Mouse (Mus musculus): ENCODE measurements around the gene Zfp668. TPM values are rescaled to one million over a fixed set of nuclear protein-coding genes. Genes with fewer than 3 reads are reported as not detected.
A peak's percentile ranks its signal among the peaks of the same experiment; 100 is the strongest.

Gene Zfp668
- 23.1 and 23.3 TPM in 2 replicates for polyA plus RNA-seq (2014; fragmentation: Nextera tagmentation; extraction: Ambion mirVana)

- peaks cover 23% of the 10 kb centered on the region for H3K36me3 ChIP-seq (ENCODE audit: control insufficient read depth, insufficient read depth, low read length)
- peak within 1 kb of the TSS; percentile 98 for H3K9ac ChIP-seq (ENCODE audit: low read depth, low read length)
- ATAC-seq (ENCODE audit: low FRiP score) (peak; percentile 69), DNase-seq (ENCODE audit: low spot score) (peak; percentile 94)
- H3K27me3 ChIP-seq (ENCODE audit: control insufficient read depth, insufficient read depth, low read length): no peaks in the 10 kb centered on the region
- H3K4me3 ChIP-seq (ENCODE audit: low read depth, low read length): peak within 1 kb of the TSS; percentile 68
- under 1% methylated on average over 60 of the region's 60 CpGs for WGBS
- H3K4me2 ChIP-seq (replicated peaks; ENCODE audit: low read depth, low read length): peak within 1 kb of the TSS; percentile 69
- no peaks in the 10 kb centered on the region for H3K9me3 ChIP-seq (ENCODE audit: control insufficient read depth, low read length)
- peaks cover 6% of the 10 kb centered on the region for H3K4me1 ChIP-seq (replicated peaks; ENCODE audit: control insufficient read depth, insufficient read depth, low read length)
- H3K27ac ChIP-seq (ENCODE audit: low read depth, low read length): peak within 1 kb of the TSS; percentile 99
Observed at GRCm38 (mm10) chr7:127876467-127877348, at the start of gene Zfp668. Gene Zfp668 (minus strand): TSS chr7:127876828.

GRCm38 (mm10) chr7:127926066-127926465 lies 49.4 kb upstream of the Zfp668 start:
- 94% methylated on average over 8 of the region's 8 CpGs for WGBS
- ATAC-seq (ENCODE audit: low FRiP score) (no peak), DNase-seq (ENCODE audit: low spot score) (no peak)
- no peak overlapping the region for H3K4me2 ChIP-seq (replicated peaks; ENCODE audit: low read depth, low read length)
- H3K27me3 ChIP-seq (ENCODE audit: control insufficient read depth, insufficient read depth, low read length): peaks cover 12% of the 10 kb centered on the region
- H3K9me3 ChIP-seq (ENCODE audit: control insufficient read depth, low read length): no peaks in the 10 kb centered on the region
- H3K36me3 ChIP-seq (ENCODE audit: control insufficient read depth, insufficient read depth, low read length): no peaks in the 10 kb centered on the region
- H3K9ac ChIP-seq (ENCODE audit: low read depth, low read length): no peak overlapping the region
- H3K4me1 ChIP-seq (replicated peaks; ENCODE audit: control insufficient read depth, insufficient read depth, low read length): no peaks in the 10 kb centered on the region; the same call in 1 of the 2 replicates
- no peak overlapping the region for H3K4me3 ChIP-seq (ENCODE audit: low read depth, low read length)
- no peak overlapping the region for H3K27ac ChIP-seq (ENCODE audit: low read depth, low read length)

DNA sequence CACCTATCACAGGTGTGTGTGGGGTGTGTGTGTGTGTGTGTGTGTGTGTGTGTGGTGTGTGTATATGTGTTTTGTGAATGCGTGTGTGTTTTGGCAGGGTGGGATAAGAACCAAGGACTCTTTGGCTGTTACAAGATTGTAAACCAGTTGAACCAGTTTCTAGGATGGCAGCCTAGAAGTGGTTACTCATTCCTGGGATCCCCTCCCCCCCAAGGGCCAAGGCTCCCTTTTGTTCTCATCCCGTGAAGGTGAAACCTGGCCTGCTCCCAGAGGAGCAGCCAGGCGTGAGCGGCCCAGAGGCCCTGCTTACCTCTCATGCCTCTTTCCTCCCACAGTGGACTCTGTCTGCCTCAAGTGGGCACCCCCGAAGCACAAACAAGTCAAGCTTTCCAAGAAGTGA lies 48.6 kb upstream of the Zfp668 start:
- 75% methylated on average over 5 of the region's 5 CpGs for WGBS
- no peaks in the 10 kb centered on the region for H3K36me3 ChIP-seq (ENCODE audit: control insufficient read depth, insufficient read depth, low read length)
- ATAC-seq (ENCODE audit: low FRiP score): no peak
- H3K9me3 ChIP-seq (ENCODE audit: control insufficient read depth, low read length): no peaks in the 10 kb centered on the region
- no peak overlapping the region for H3K4me3 ChIP-seq (ENCODE audit: low read depth, low read length)
- H3K27ac ChIP-seq (ENCODE audit: low read depth, low read length): no peak overlapping the region
- H3K4me2 ChIP-seq (replicated peaks; ENCODE audit: low read depth, low read length): no peak overlapping the region
- no peak for DNase-seq (ENCODE audit: low spot score)
- H3K4me1 ChIP-seq (replicated peaks; ENCODE audit: control insufficient read depth, insufficient read depth, low read length): no peaks in the 10 kb centered on the region; the same call in 1 of the 2 replicates
- no peak overlapping the region for H3K9ac ChIP-seq (ENCODE audit: low read depth, low read length)
- H3K27me3 ChIP-seq (ENCODE audit: control insufficient read depth, insufficient read depth, low read length): peaks cover 11% of the 10 kb centered on the region

DNA sequence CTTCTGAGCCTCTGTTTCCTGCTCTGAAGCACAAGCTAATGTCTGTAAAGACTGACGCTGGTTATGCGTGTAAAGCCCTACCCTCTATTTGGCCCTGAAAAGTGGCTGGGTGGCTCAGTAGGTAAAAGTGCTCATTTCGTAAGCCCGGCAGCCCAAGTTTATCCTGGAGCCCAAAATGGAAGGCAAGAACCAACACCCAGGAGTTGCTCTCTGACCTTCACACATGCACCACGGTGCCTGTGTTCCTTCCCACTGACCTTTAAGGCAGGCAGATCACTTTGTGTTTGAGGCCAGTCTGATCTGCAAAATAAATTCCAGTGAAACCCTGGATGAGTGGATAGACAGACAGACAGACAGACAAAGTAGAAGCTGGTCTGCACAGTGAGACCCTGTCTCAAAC lies 47.1 kb upstream of the Zfp668 start:
- Histone ChIP-seq H3K4me3 (ENCODE audit: low read depth, low read length) (no peak overlapping the region), H3K9ac (ENCODE audit: low read depth, low read length) (no peak overlapping the region), H3K27me3 (ENCODE audit: control insufficient read depth, insufficient read depth, low read length) (peaks cover 3% of the 10 kb centered on the region), H3K36me3 (ENCODE audit: control insufficient read depth, insufficient read depth, low read length) (no peaks in the 10 kb centered on the region), H3K4me2 (replicated peaks; ENCODE audit: low read depth, low read length) (no peak overlapping the region), H3K9me3 (ENCODE audit: control insufficient read depth, low read length) (no peaks in the 10 kb centered on the region), H3K27ac (ENCODE audit: low read depth, low read length) (no peak overlapping the region), H3K4me1 (replicated peaks; ENCODE audit: control insufficient read depth, insufficient read depth, low read length) (no peaks in the 10 kb centered on the region)
- WGBS: 91% methylated on average over 5 of the region's 5 CpGs
- ATAC-seq (ENCODE audit: low FRiP score) (no peak), DNase-seq (ENCODE audit: low spot score) (no peak)

GRCm38 (mm10) chr7:127922451-127923275 lies 46.0 kb upstream of the Zfp668 start:
- Histone ChIP-seq H3K9me3 (ENCODE audit: control insufficient read depth, low read length) (no peaks in the 10 kb centered on the region), H3K9ac (ENCODE audit: low read depth, low read length) (no peak overlapping the region), H3K4me3 (ENCODE audit: low read depth, low read length) (no peak overlapping the region), H3K36me3 (ENCODE audit: control insufficient read depth, insufficient read depth, low read length) (no peaks in the 10 kb centered on the region), H3K27me3 (ENCODE audit: control insufficient read depth, insufficient read depth, low read length) (no peaks in the 10 kb centered on the region), H3K4me1 (replicated peaks; ENCODE audit: control insufficient read depth, insufficient read depth, low read length) (no peaks in the 10 kb centered on the region), H3K4me2 (replicated peaks; ENCODE audit: low read depth, low read length) (no peak overlapping the region), H3K27ac (ENCODE audit: low read depth, low read length) (no peak overlapping the region)
- 86% methylated on average over 6 of the region's 6 CpGs for whole genome bisulfite sequencing
- DNase-seq (ENCODE audit: low spot score) (no peak), ATAC-seq (ENCODE audit: low FRiP score) (no peak)

- Histone ChIP-seq H3K9ac (ENCODE audit: low read depth, low read length) (no peak overlapping the region), H3K9me3 (ENCODE audit: control insufficient read depth, low read length) (no peaks in the 10 kb centered on the region), H3K36me3 (ENCODE audit: control insufficient read depth, insufficient read depth, low read length) (no peaks in the 10 kb centered on the region), H3K27ac (ENCODE audit: low read depth, low read length) (no peak overlapping the region), H3K27me3 (ENCODE audit: control insufficient read depth, insufficient read depth, low read length) (no peaks in the 10 kb centered on the region), H3K4me3 (ENCODE audit: low read depth, low read length) (no peak overlapping the region), H3K4me1 (replicated peaks; ENCODE audit: control insufficient read depth, insufficient read depth, low read length) (no peaks in the 10 kb centered on the region), H3K4me2 (replicated peaks; ENCODE audit: low read depth, low read length) (no peak overlapping the region)
- 58% methylated on average over 7 of the region's 8 CpGs for WGBS
- DNase-seq (ENCODE audit: low spot score): peak; percentile 27
- ATAC-seq (ENCODE audit: low FRiP score): no peak
Observed at GRCm38 (mm10) chr7:127921516-127921915, 44.9 kb upstream of the Zfp668 start.

DNA sequence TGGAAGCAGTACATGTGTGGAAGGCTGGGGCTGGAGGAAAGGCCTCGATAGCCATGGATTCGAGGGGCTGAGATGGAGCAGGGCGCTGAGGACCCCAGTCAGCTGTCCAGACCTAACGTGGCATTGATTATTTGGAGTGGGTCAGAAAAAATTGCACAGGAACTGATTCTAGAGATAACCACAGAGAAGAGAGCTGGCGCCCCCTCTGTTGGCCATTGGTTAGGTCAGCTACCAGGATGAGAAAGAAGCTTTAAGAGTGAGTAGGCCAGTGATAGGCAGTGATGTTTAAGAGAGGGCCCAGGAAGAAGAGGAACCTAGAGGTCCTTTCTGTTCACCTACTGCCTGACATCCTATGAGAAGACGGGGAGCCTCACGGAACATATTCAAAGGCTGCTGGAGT lies 42.7 kb upstream of the Zfp668 start:
- Histone ChIP-seq H3K9ac (ENCODE audit: low read depth, low read length) (no peak overlapping the region), H3K4me1 (replicated peaks; ENCODE audit: control insufficient read depth, insufficient read depth, low read length) (no peaks in the 10 kb centered on the region), H3K27ac (ENCODE audit: low read depth, low read length) (no peak overlapping the region), H3K9me3 (ENCODE audit: control insufficient read depth, low read length) (no peaks in the 10 kb centered on the region), H3K27me3 (ENCODE audit: control insufficient read depth, insufficient read depth, low read length) (no peaks in the 10 kb centered on the region), H3K4me3 (ENCODE audit: low read depth, low read length) (no peak overlapping the region), H3K4me2 (replicated peaks; ENCODE audit: low read depth, low read length) (no peak overlapping the region), H3K36me3 (ENCODE audit: control insufficient read depth, insufficient read depth, low read length) (no peaks in the 10 kb centered on the region)
- DNase-seq (ENCODE audit: low spot score): peak; percentile 39
- 80% methylated on average over 7 of the region's 7 CpGs for WGBS
- ATAC-seq (ENCODE audit: low FRiP score): no peak

GRCm38 (mm10) chr7:127918203-127918602 lies 41.6 kb upstream of the Zfp668 start:
- WGBS: 53% methylated on average over 3 of the region's 3 CpGs
- H3K36me3 ChIP-seq (ENCODE audit: control insufficient read depth, insufficient read depth, low read length): no peaks in the 10 kb centered on the region
- H3K4me2 ChIP-seq (replicated peaks; ENCODE audit: low read depth, low read length): no peak overlapping the region
- ATAC-seq (ENCODE audit: low FRiP score) (no peak), DNase-seq (ENCODE audit: low spot score) (peak; percentile 49)
- no peak overlapping the region for H3K9ac ChIP-seq (ENCODE audit: low read depth, low read length)
- H3K27ac ChIP-seq (ENCODE audit: low read depth, low read length): no peak overlapping the region
- no peaks in the 10 kb centered on the region for H3K27me3 ChIP-seq (ENCODE audit: control insufficient read depth, insufficient read depth, low read length)
- H3K9me3 ChIP-seq (ENCODE audit: control insufficient read depth, low read length): no peaks in the 10 kb centered on the region
- H3K4me1 ChIP-seq (replicated peaks; ENCODE audit: control insufficient read depth, insufficient read depth, low read length): no peaks in the 10 kb centered on the region
- H3K4me3 ChIP-seq (ENCODE audit: low read depth, low read length): no peak overlapping the region
